Mouse (Mus musculus): ENCODE data around the gene Gbx1. TPM values are rescaled to one million over a fixed set of nuclear protein-coding genes. Genes with fewer than 3 reads are reported as not detected.
A peak's percentile ranks its signal among the peaks of the same experiment; 100 is the strongest.

The Gbx1 gene
- polyA plus RNA-seq, 1 experiment from 2014 or later, result 1.5 TPM

DNA sequence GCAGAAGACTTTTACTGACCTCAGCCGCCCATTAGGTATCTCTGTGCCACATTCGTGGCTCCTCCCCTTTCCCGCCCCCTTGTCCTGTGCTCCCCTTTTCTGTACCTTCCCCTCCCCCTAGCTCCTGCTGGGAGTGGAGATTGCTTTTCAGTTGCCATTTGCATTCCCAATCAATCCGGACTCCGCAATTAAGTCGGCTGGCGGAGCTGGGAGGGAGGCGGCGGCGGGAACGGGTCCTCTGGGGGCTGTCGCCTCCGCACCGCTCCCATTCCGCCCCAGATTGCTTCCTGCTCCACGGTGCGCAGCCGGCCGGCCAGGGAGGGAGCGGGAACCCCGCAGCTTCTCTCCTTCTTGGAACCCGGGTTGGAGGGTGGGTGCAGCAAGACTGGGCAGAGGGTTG is 42.0 kb downstream of the Gbx1 start:
- peaks cover 75% of the 10 kb centered on the region for H3K4me1 ChIP-seq (replicated peaks)
- 16% methylated on average over 22 of the region's 22 CpGs for WGBS
- H3K27me3 ChIP-seq (ENCODE audit: insufficient read depth, poor library complexity, severe bottlenecking), result peaks cover 34% of the 10 kb centered on the region
- no peaks in the 10 kb centered on the region for H3K9me3 ChIP-seq
- H3K4me3 ChIP-seq, result peak overlapping the region; percentile 37
- H3K36me3 ChIP-seq, result peaks cover 97% of the 10 kb centered on the region
- DNase-seq (ENCODE audit: low spot score), result no peak
- peak overlapping the region; percentile 73 for H3K27ac ChIP-seq

DNA sequence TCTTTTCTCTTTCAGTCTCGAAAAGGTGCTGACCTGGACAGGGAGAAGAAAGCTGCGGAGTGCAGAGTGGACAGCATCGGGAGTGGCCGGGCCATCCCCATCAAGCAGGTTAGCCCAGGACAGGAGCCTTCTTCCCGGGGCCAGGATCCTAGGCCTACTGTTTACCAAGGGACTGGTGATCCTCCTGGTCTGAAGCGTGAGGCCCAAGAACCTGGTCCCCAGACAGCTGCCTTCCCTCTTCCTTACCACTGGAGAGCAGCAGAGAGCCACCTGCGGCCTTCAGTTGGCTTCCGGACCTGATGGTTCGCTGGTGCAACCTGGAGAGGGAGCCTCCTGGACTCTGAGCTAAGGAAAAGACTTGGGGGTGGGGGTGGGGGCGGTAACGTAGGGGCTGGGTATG is 43.7 kb downstream of the Gbx1 start:
- peaks cover 83% of the 10 kb centered on the region for H3K4me1 ChIP-seq (replicated peaks)

DNA sequence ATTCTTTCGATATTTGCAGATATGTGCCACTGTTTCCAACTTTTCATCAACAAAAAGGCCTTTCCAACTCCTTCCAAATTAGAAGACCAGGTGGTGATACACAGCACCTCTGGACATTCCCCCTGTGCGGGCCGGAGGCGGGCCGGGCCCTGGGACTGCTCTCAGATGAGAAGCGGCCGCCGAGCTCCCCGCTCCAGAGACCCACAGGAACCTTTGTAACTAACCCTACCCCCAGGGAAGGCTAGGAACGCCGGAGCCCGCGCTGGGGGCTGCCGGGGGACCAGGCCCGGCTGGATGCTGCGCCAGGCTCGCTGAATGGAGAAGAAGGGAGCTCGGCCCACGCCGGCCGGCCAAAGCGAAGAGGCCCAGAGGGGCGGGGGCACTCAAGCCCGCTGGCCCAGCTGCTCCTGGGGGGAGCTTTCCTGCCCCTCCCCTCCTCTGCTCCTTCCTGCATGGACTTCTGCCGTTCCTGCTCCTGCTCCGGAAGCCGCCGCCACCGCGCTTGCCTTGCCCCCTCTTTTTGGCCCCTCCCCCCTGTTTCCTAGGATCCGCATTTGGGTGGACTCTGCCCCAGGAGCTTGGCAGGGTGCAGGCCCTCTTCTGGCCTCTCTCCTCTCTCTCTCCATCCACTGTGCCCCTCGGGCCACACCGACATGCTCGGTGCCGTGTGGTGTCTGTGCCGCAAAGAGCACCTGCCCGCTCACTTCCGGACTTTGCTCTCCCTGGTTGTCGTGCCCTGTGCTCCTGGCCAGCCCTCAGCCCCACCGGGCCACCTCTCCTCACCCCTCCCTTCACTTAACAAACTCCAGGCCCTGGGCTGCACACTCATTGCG is 44.5 kb downstream of the Gbx1 start:
- DNase-seq (ENCODE audit: low spot score), result no peak
- Histone ChIP-seq H3K36me3 (peaks cover 97% of the 10 kb centered on the region), H3K9me3 (no peaks in the 10 kb centered on the region), H3K4me3 (peak overlapping the region; percentile 26), H3K27me3 (ENCODE audit: insufficient read depth, poor library complexity, severe bottlenecking) (peaks cover 34% of the 10 kb centered on the region), H3K4me1 (replicated peaks) (peaks cover 75% of the 10 kb centered on the region), H3K27ac (peak overlapping the region; percentile 79)
- 34% methylated on average over 41 of the region's 41 CpGs for WGBS

More for the DNA sequence above, 43.7 kb downstream of the Gbx1 start:
- Histone ChIP-seq H3K27ac (no peak overlapping the region), H3K27me3 (ENCODE audit: insufficient read depth, poor library complexity, severe bottlenecking) (peaks cover 34% of the 10 kb centered on the region), H3K4me3 (no peak overlapping the region), H3K36me3 (peaks cover 97% of the 10 kb centered on the region), H3K9me3 (no peaks in the 10 kb centered on the region)
- DNase-seq (ENCODE audit: low spot score), result peak; percentile 80
- 21% methylated on average over 11 of the region's 11 CpGs for WGBS

DNA sequence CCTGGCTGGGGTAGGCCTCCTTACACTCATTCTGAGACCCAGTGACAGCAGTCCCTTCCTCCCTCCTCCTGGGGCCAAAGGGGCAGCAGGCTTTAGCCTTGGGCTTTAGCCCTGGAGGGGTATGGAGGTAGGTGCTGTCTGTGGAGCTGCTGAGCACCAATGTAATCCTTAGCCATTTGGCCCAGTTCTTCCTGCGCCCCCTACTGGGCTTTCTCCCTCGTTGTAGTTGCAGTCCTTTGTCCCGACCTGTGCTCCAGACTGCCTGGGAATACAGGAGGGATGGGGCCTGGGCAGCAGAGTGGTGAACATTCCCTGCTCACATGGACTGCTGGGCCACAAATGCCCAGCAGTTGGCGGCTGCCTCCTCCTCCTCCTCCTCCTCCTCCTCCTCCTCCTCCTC is 45.4 kb downstream of the Gbx1 start:
- DNase-seq (ENCODE audit: low spot score), result peak; percentile 85
- Histone ChIP-seq H3K4me1 (replicated peaks) (peaks cover 73% of the 10 kb centered on the region), H3K4me3 (0 out of 2 replicates have a peak overlapping the region, but pooled peaks have one; percentile 5), H3K27ac (peak overlapping the region; percentile 79; the same call in 1 of the 2 replicates), H3K9me3 (no peaks in the 10 kb centered on the region), H3K36me3 (peaks cover 97% of the 10 kb centered on the region), H3K27me3 (ENCODE audit: insufficient read depth, poor library complexity, severe bottlenecking) (peaks cover 34% of the 10 kb centered on the region)
- WGBS, result 4% methylated on average over 4 of the region's 4 CpGs

DNA sequence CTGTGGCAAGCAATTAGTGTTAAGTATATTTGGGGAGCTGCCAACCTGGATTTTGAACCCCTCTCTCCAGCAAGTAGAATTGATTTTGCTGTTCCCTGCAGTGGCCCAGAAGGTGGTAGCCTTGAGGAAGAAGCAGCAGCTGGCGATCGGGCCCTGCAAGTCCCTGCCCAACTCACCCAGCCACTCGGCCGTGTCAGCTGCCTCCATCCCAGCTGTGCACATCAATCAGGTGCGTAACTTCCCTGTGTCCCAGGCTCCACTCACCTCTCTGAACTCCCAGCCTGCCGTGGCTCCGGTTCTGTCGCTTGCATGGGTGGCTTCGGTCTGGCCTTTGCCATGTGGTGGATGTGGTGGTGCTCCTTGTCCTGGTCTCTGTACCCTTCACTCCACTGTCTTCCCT is 49.1 kb downstream of the Gbx1 start:
- no peak overlapping the region for H3K27ac ChIP-seq
- DNase-seq (ENCODE audit: low spot score), result no peak
- 89% methylated on average over 9 of the region's 9 CpGs for WGBS
- H3K4me1 ChIP-seq (replicated peaks), result peaks cover 72% of the 10 kb centered on the region
- no peak overlapping the region for H3K4me3 ChIP-seq
- no peaks in the 10 kb centered on the region for H3K9me3 ChIP-seq
- H3K27me3 ChIP-seq (ENCODE audit: insufficient read depth, poor library complexity, severe bottlenecking), result peaks cover 40% of the 10 kb centered on the region
- peaks cover 77% of the 10 kb centered on the region for H3K36me3 ChIP-seq

DNA sequence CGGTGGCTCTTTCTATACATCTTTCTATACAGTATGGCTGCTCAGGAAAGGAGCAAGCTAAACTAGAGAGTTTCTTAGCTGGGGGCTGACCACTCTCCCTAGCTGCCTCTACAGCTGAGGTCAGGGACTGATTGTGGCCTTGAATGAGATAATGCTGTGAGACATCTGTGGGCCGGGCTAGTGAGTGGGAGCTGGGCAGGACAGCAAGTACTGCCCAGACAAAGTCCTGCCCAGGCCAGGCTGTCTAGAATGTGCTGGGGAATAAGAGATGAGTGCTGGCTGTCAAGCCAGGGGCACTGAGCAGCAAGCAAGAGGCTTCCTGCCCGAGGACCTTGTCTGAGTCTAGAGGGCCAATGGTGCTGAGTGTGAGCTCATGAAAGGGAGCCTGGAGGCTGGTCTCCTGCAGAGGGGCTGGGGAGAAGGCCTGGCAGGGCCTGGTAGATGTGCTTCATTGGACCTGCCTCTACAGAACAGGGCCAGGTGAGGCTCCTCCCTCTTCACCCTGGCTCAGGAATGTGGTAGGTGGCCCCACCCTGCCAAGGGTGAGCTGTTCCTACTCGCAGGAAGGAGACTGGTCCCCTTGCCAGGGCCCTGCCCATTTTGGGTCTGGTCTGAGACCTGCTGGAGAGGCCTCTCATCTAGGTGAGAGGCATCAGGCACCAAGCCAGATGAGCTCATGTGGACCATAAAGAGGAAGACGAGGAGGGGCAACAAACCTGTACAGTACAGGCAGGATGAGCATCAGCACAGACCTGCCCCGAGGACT is 51.3 kb downstream of the Gbx1 start:
- WGBS, result 73% methylated on average over 6 of the region's 6 CpGs
- Histone ChIP-seq H3K9me3 (no peaks in the 10 kb centered on the region), H3K4me3 (peak overlapping the region; percentile 55; the same call in 1 of the 2 replicates), H3K4me1 (replicated peaks) (peaks cover 59% of the 10 kb centered on the region), H3K27ac (no peak overlapping the region), H3K27me3 (ENCODE audit: insufficient read depth, poor library complexity, severe bottlenecking) (peaks cover 43% of the 10 kb centered on the region), H3K36me3 (peaks cover 60% of the 10 kb centered on the region)
- DNase-seq (ENCODE audit: low spot score), result no peak

DNA sequence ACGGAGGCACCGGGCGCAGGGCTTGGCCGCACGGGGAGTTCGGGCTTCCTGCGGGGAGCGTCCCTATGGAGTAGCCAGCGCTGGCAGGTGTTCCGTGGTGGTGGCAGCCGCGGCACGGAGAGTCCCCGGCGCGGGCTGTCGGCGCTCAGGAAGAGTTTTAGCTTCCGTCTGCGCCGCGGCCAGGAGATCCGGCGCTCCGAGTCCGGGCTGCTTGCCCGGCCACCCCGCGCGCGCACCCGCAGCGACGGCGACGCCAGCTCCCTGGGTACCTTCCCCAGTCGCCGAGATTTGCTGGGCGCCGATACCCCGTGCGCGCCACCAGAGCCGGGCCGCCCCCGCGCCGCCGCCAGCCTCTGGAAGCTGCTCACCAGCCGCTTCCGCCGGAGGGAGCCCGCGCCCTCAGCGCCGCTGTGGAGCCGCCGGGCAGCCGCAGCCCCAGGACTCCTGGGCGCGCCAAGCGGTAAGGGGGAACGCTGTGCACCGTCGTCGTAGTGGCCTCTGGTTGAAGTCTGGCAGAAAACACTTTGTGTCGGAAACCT is 52.2 kb downstream of the Gbx1 start:
- Histone ChIP-seq H3K9me3 (no peaks in the 10 kb centered on the region), H3K36me3 (peaks cover 52% of the 10 kb centered on the region), H3K4me3 (peak overlapping the region; percentile 55), H3K27ac (peak overlapping the region; percentile 60), H3K4me1 (replicated peaks) (peaks cover 52% of the 10 kb centered on the region), H3K27me3 (ENCODE audit: insufficient read depth, poor library complexity, severe bottlenecking) (peaks cover 43% of the 10 kb centered on the region)
- under 1% methylated on average over 67 of the region's 67 CpGs for WGBS
- peak; percentile 51 for DNase-seq (ENCODE audit: low spot score)

DNA sequence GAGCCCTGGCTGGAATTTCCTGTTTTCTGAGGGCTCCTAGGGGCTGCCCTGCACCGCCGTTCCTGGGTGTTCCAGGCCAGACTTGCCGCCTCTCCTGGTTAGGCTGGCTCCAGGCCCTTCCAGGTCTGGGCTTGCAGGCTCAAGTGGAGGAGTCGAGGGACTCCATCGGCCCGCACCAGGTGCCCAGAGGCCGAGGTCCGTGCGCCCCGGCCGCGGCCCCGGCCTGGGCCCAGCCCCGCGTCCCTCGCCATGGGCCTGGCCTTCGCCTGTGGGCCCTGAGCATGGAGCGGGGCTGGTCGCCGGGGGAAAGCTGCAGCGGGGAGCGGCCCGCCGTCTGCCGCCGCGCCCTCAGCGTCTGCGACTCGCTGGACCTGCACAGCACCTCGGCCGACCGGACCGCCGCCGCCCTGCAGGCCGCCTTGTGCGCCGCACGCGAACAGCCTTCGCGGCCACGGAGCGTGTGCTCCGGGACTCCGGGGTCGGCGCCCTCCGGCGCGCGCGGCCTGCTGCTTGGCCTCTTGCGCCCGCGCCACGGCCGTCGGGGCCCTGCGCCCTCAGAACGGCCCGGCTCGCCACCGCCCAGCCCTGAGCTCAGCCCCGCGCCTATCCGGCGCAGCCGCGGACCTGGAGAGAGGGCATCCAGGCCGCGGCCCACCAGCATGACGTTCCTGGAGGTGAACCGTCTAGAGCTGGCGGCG is 52.8 kb downstream of the Gbx1 start:
- H3K27me3 ChIP-seq (ENCODE audit: insufficient read depth, poor library complexity, severe bottlenecking), result peaks cover 43% of the 10 kb centered on the region
- H3K9me3 ChIP-seq, result no peaks in the 10 kb centered on the region
- peak; percentile 55 for DNase-seq (ENCODE audit: low spot score)
- peak overlapping the region; percentile 60 for H3K27ac ChIP-seq
- 1% methylated on average over 77 of the region's 77 CpGs for WGBS
- H3K36me3 ChIP-seq, result peaks cover 45% of the 10 kb centered on the region
- peaks cover 52% of the 10 kb centered on the region for H3K4me1 ChIP-seq (replicated peaks)
- H3K4me3 ChIP-seq, result peak overlapping the region; percentile 55

DNA sequence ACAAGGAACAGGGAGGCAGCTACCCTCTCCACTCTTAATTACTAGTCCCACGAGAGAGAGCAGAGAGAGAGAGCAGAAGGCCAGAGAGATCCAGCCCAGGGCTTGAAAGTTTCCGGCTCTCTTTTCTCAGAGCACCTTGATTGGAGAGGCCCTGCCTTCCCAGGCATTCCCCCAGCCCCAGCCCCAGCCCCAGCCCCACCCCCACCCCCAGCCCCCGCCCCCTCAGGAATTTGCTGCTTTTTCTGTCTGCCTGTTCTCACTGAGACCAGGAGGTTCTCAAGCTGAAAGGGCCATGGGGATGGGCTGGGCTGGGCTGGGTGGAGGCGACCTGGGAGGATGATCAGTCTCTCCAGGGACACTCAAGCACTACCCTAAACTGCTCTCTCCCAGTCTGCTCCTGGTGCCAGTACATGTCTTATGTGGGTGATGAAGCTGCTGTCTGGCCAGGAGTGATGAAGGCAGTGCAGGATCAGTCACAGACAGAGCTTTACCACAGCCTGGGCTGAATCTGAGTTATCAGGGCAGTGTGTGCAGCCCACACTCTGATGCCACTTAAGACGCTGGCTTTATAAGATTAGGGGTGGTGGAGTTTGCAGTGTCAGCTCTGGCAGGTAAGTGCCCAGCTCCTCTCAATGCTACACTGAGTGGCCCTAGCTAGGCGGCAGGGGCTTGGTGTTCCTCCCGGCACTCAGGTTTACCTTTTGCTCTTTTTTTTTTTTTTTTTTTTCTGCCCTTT is 54.0 kb downstream of the Gbx1 start:
- peaks cover 55% of the 10 kb centered on the region for H3K4me1 ChIP-seq (replicated peaks)
- peaks cover 34% of the 10 kb centered on the region for H3K36me3 ChIP-seq
- H3K9me3 ChIP-seq, result no peaks in the 10 kb centered on the region
- WGBS, result 15% methylated on average over 7 of the region's 7 CpGs
- no peak for DNase-seq (ENCODE audit: low spot score)
- H3K27me3 ChIP-seq (ENCODE audit: insufficient read depth, poor library complexity, severe bottlenecking), result peaks cover 43% of the 10 kb centered on the region
- H3K4me3 ChIP-seq, result peak overlapping the region; percentile 16; the same call in 1 of the 2 replicates
- H3K27ac ChIP-seq, result no peak overlapping the region

DNA sequence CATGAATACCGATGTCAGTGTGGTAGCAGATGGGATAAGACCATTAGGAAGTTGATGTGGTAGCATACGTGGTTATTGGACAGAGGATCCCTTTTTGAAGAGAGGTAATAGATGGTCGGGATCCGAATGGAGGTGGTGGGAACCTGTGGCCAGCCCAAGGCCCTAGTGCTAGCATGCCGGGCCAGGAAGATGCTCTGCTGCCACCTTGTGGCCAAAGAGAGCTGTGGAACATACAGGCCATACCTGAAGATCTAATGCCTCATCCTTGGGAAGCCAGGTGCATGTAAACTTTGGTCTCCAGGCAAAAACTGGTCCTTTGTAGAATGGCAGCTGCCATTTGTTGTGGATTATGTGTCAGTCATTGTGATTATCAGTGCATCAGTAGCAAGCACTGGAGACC is 56.4 kb downstream of the Gbx1 start:
- Histone ChIP-seq H3K36me3 (peaks cover 10% of the 10 kb centered on the region), H3K27me3 (ENCODE audit: insufficient read depth, poor library complexity, severe bottlenecking) (peaks cover 37% of the 10 kb centered on the region), H3K4me3 (no peak overlapping the region), H3K4me1 (replicated peaks) (peaks cover 66% of the 10 kb centered on the region), H3K9me3 (no peaks in the 10 kb centered on the region), H3K27ac (no peak overlapping the region)
- peak; percentile 77 for DNase-seq (ENCODE audit: low spot score)
- WGBS, result 16% methylated on average over 5 of the region's 5 CpGs

DNA sequence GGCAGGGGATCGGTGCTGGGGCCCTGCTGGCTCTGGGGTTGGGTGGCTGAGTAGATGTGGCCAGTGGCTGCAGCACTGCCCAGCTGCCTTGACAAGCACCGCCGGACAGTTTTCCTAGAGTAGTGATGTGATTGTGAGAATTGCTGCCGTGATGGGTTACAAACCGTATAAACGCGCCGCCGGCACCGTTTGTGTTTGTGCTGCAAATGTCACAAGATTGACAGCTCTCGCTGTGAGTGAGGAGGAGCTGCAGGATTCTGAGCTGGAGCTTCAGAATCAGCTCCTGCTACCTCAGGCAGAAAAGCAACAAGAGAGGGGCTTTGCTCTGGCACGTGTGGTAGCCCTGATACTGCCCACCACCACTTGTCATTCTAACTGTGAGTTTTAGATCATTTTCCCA is 60.2 kb downstream of the Gbx1 start:
- peaks cover under 1% of the 10 kb centered on the region; the same call in 1 of the 2 replicates for H3K27me3 ChIP-seq (ENCODE audit: insufficient read depth, poor library complexity, severe bottlenecking)
- peak overlapping the region; percentile 1; the same call in 1 of the 2 replicates for H3K27ac ChIP-seq
- peaks cover 14% of the 10 kb centered on the region for H3K36me3 ChIP-seq
- H3K4me3 ChIP-seq, result no peak overlapping the region
- H3K4me1 ChIP-seq (replicated peaks), result peaks cover 41% of the 10 kb centered on the region
- H3K9me3 ChIP-seq, result no peaks in the 10 kb centered on the region
- no peak for DNase-seq (ENCODE audit: low spot score)
- 29% methylated on average over 12 of the region's 12 CpGs for WGBS

DNA sequence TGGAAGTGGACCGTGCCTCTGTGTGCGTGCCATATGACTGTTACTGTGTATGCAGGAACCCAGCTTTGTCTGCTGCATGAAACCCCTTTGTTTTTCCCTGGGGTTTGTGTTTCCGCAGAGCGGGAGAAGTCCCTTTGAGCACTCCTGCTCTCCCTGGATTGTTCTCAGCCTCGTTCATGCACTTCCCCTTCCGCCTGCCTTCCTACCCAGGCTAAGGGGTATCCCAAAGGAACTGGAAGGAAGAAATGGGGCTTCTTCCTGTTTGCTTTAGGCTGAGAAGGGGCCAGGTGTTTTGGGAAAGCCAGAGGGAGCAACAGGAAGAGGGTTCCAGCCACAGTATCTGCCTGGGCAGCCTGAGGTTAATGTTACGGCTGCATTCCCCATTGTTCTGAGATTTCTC is 71.4 kb downstream of the Gbx1 start:
- Histone ChIP-seq H3K4me3 (peak overlapping the region; percentile 95), H3K27ac (peak overlapping the region; percentile 97), H3K4me1 (replicated peaks) (peaks cover 50% of the 10 kb centered on the region), H3K9me3 (no peaks in the 10 kb centered on the region), H3K27me3 (ENCODE audit: insufficient read depth, poor library complexity, severe bottlenecking) (peaks cover 3% of the 10 kb centered on the region; the same call in 1 of the 2 replicates), H3K36me3 (peaks cover 50% of the 10 kb centered on the region)
- DNase-seq (ENCODE audit: low spot score), result no peak
- WGBS, result 59% methylated on average over 7 of the region's 7 CpGs

All from hindbrain, embryonic 10.5 days (tissue).